Mouse (Mus musculus) liver, embryonic 14.5 days (tissue): Measurements from ENCODE around the gene Hsd17b13. TPM values are rescaled to one million over a fixed set of nuclear protein-coding genes. Genes with fewer than 3 reads are reported as not detected.

ENCODE experiments used
- ATAC-seq: fragments of 200-750 bp; cut with Nextera tagmentation; 2 replicates; pipeline ENCODE4 v1.8.0; 2017; ENCODE audit warnings: moderate number of reproducible peaks, mild to moderate bottlenecking, moderate library complexity; ENCODE audit not compliant: insufficient read depth
- DNase-seq, 3 experiments: peaks; one replicate each; pipeline ENCODE4 v3.0.0-alpha.2; 2012 to 2013; ENCODE audit warnings: low read depth in 3 of 3, low spot score in 3 of 3
- H3K27ac ChIP-seq: fragments of 300-500 bp; sonication (generic); 2 replicates; pipeline ENCODE4 v1.5.1; 2014; ENCODE audit warnings: moderate library complexity, mild to moderate bottlenecking, control low read depth, inconsistent platforms
- H3K27me3 ChIP-seq: fragments of 300-500 bp; sonication (generic); 2 replicates; pipeline ENCODE4 v1.6.1; 2014; ENCODE audit warnings: mild to moderate bottlenecking, low read length, moderate library complexity; ENCODE audit not compliant: control insufficient read depth, insufficient read depth
- H3K36me3 ChIP-seq: fragments of 300-500 bp; sonication (generic); replicated peaks from 2 replicates; pipeline ENCODE4 v1.6.1; 2014; ENCODE audit warnings: low read depth; ENCODE audit not compliant: control insufficient read depth, insufficient read depth
- H3K4me1 ChIP-seq, 2 experiments: fragments of 200-500 bp in 1 of 2; fragments of 300-500 bp in 1 of 2; sonication (generic) in 1 of 2; replicated peaks; 2 replicates each; pipeline ENCODE4 v1.6.1; 2012 to 2014; ENCODE audit warnings: antibody characterized with exemption in 1 of 2, inconsistent platforms in 1 of 2, low read length in 1 of 2; ENCODE audit not compliant: control insufficient read depth in 2 of 2, insufficient read depth in 2 of 2
- H3K4me2 ChIP-seq: fragments of 300-500 bp; sonication (generic); 2 replicates; pipeline ENCODE4 v1.6.1; 2014; ENCODE audit warnings: low read depth, mild to moderate bottlenecking, control low read depth, moderate library complexity
- H3K4me3 ChIP-seq, 2 experiments: fragments of 200-500 bp in 1 of 2; fragments of 300-500 bp in 1 of 2; sonication (generic) in 1 of 2; 2 replicates each; pipeline ENCODE4 v1.5.1; 2012 to 2014; ENCODE audit warnings: low read depth in 2 of 2, low read length in 2 of 2, mild to moderate bottlenecking in 2 of 2, control low read depth in 1 of 2, inconsistent platforms in 1 of 2, moderate library complexity in 1 of 2; ENCODE audit not compliant: insufficient read depth in 1 of 2
- H3K9ac ChIP-seq: fragments of 300-500 bp; sonication (generic); replicated peaks from 2 replicates; pipeline ENCODE4 v1.6.1; 2014; ENCODE audit warnings: mild to moderate bottlenecking, control low read depth, moderate library complexity
- H3K9me3 ChIP-seq: fragments of 300-500 bp; sonication (generic); 2 replicates; pipeline ENCODE4 v1.6.1; 2016; ENCODE audit warnings: low read length, mixed read lengths; ENCODE audit not compliant: control insufficient read depth
- CTCF ChIP-seq: IDR thresholded peaks from 2 replicates; pipeline ENCODE4 v1.5.1; 2016; ENCODE audit warnings: antibody characterized with exemption, low read depth, control low read depth
- EP300 ChIP-seq: IDR thresholded peaks from 2 replicates; pipeline ENCODE4 v1.6.1; 2016; ENCODE audit warnings: antibody characterized with exemption, low read depth
- WGBS: fragments of 180-500 bp; shearing (Covaris S2); extraction: QIAGEN DNeasy Blood & Tissue Kit; methylation state at CpG from one replicate; pipeline ENCODE4 v1.1.7; 2014; ENCODE audit not compliant: insufficient replicate concordance; 5-methylcytosine and 5-hydroxymethylcytosine counted together
- polyA plus RNA-seq, 2 experiments: library from polyadenylated mRNA; depleted of rRNA in 1 of 2; stranded (reverse) in 1 of 2; unstranded in 1 of 2; fragments of >200 nt; fragmentation: Nextera tagmentation in 1 of 2; extraction: Ambion mirVana in 1 of 2; gene quantifications; 2 replicates each; pipeline versions ENCODE4 v1.2.1 to v1.2.3; 2012 to 2014

The Hsd17b13 gene
- polyA plus RNA-seq, 2 experiments, result 5.3 to 10.9 TPM

DNA sequence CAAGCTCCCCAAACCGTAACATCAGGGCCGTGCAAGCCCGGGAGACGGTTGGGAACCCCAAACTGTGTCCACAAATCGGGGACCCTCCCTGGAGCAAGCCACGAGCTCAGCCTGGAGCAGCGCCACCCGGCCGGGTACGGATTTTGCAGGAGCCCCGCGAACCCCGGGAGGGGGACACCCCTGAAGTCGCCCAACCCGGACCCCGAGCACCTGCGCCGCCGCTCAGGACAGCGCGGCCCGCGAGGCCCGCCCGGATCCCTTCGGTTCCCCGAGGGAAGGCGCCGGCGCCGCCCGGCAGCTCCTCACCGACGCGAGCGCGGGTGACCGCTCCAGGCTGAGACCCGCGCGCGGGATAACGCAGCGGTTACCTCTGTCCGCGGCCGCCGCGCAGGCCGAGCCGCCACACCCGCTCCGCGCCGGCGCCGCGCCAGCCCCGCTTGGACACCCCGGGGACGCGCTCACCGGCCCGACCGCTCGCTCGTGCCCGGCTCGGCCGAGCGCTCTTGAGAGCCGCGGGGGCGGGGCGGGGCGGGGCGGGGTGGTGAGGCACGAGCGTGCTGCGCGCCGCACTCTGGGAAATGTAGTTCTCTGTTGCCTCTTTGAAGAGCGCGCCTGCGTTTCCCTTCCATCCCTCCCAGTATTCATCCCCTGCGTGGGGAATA lies 66.3 kb downstream of the Hsd17b13 start, which contains the start of gene Klhl8:
Gene Klhl8 (minus strand): TSS at position 512 of the 662 bp plus-strand sequence.
- Histone ChIP-seq H3K4me1 (peaks cover 2 to 3% of the 10 kb centered on the region in 2 experiments; a peak in 1 of 4 replicates), H3K9ac (peak within 1 kb of the TSS; percentile 46), H3K9me3 (no peaks in the 10 kb centered on the region), H3K4me2 (peak within 1 kb of the TSS; percentile 70), H3K4me3 (peak within 1 kb of the TSS; percentile 64 to 66), H3K27me3 (peaks cover 2% of the 10 kb centered on the region; the same call in 1 of the 2 replicates), H3K27ac (no peak within 1 kb of the TSS), H3K36me3 (no peaks in the 10 kb centered on the region)
- under 1% methylated on average over 85 of the region's 86 CpGs for whole genome bisulfite sequencing
- DNase-seq (peak; percentile 74 to 77 (median 75)), ATAC-seq (peak; percentile 98)
- TF ChIP-seq CTCF (no peak), EP300 (no peak)

DNA sequence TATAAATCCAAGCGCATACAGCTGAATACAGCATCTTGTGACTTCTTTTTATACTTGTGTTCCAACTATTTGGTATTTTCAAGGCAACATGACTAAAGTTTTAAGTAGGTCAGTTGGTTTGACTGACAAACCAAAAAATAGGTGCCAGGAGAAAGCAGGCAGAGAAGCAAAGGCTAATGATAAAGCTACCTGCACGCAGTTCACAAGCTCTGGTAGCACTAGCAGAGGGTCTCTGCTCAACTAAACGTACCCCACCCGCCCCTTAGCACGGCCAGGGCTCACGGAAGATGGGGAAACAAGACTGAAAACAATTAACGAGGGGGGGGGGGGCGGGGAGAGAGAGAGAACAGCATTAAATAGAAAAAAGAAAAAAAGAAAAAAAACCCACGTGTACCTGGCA lies 67.1 kb downstream of the Hsd17b13 start:
- H3K9me3 ChIP-seq, result no peaks in the 10 kb centered on the region
- peak overlapping the region; percentile 64 to 66; a peak in 1 of 4 replicates for H3K4me3 ChIP-seq
- TF ChIP-seq EP300, result no peak
- TF ChIP-seq CTCF, result no peak
- ATAC-seq (no peak), DNase-seq (no peak)
- H3K4me2 ChIP-seq, result peak overlapping the region; percentile 70
- H3K36me3 ChIP-seq, result no peaks in the 10 kb centered on the region
- 13% methylated on average over 8 of the region's 9 CpGs for WGBS
- peak overlapping the region; percentile 46 for H3K9ac ChIP-seq
- H3K27me3 ChIP-seq, result peaks cover 2% of the 10 kb centered on the region; the same call in 1 of the 2 replicates
- peaks cover 2 to 3% of the 10 kb centered on the region in 2 experiments; a peak in 1 of 4 replicates for H3K4me1 ChIP-seq
- H3K27ac ChIP-seq, result no peak overlapping the region

DNA sequence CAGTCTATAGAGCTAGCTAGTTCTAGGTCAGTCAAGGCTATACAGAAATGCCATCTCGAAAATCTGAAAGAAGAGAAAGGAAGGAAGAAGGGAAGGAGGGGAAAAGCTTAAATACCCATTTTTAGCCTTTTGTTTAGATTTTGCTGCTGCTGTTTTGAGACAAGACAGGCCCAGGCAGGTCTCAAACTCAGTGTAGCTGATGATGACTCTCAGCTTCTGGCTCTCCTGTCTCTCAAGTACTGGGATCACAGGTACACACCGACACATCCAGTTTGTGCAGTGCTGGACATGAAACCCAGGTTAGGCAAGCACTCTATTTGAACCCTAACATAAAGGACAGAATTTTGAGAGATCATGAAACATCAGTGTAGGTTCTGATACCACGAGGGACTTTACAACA lies 67.7 kb downstream of the Hsd17b13 start:
- no peak overlapping the region for H3K4me2 ChIP-seq
- H3K36me3 ChIP-seq, result no peaks in the 10 kb centered on the region
- no peaks in the 10 kb centered on the region for H3K9me3 ChIP-seq
- DNase-seq (no peak), ATAC-seq (no peak)
- H3K4me3 ChIP-seq, result no peak overlapping the region
- 47% methylated on average over 3 of the region's 3 CpGs for WGBS
- peaks cover 2% of the 10 kb centered on the region; the same call in 1 of the 2 replicates for H3K27me3 ChIP-seq
- H3K27ac ChIP-seq, result no peak overlapping the region
- TF ChIP-seq CTCF, result no peak
- TF ChIP-seq EP300, result no peak
- H3K4me1 ChIP-seq, result peaks cover 2 to 3% of the 10 kb centered on the region in 2 experiments; a peak in 1 of 4 replicates
- H3K9ac ChIP-seq, result no peak overlapping the region

DNA sequence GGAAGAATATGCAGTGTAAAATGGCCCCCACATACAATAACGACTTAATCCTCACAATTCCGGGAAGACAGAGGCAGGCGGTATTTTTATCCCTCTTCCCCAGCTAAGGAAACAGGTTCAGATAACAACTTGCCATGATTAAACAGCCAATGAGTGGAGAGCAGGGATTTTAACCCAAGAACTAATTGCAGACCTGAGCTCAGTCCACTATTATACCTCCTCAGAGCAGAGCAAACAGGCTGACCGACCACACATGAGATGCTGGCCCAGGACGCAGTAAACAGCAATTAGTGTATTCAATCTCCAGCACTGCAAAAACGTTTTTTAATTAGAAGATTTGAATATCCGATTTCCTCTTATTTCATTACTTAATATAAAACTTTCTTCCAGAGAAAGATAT lies 68.4 kb downstream of the Hsd17b13 start:
- no peak overlapping the region for H3K4me2 ChIP-seq
- no peak overlapping the region for H3K9ac ChIP-seq
- peaks cover 2 to 3% of the 10 kb centered on the region in 2 experiments; a peak in 1 of 4 replicates for H3K4me1 ChIP-seq
- ATAC-seq (no peak), DNase-seq (no peak)
- H3K36me3 ChIP-seq, result no peaks in the 10 kb centered on the region
- 40% methylated on average over 7 of the region's 7 CpGs for WGBS
- no peaks in the 10 kb centered on the region for H3K9me3 ChIP-seq
- TF ChIP-seq EP300 (no peak), CTCF (no peak)
- no peak overlapping the region for H3K27ac ChIP-seq
- no peak overlapping the region for H3K4me3 ChIP-seq
- peaks cover 2% of the 10 kb centered on the region; the same call in 1 of the 2 replicates for H3K27me3 ChIP-seq

DNA sequence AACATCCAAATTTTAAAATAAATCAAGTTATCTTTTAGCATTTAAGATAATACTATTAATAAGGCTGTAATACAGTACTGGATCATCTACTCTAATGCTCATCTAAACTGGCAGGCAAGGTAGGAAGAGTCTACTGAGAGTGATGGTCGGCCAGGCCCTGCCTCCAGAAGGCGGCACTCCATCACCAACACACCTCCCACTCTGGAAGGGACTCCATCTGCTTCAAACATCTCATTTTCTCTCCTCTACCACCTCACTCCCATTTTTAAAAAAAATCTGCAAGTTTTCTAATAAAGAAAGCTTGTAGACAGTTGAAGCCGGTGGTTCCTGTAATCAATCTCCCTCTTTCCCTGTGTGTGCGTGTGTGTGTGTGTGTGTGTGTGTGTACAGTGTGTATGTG lies 69.4 kb downstream of the Hsd17b13 start:
- Histone ChIP-seq H3K4me3 (no peak overlapping the region), H3K36me3 (no peaks in the 10 kb centered on the region), H3K27ac (no peak overlapping the region), H3K9ac (no peak overlapping the region), H3K4me1 (peaks cover 2 to 3% of the 10 kb centered on the region in 2 experiments; a peak in 1 of 4 replicates), H3K4me2 (no peak overlapping the region), H3K27me3 (peaks cover 2% of the 10 kb centered on the region; the same call in 1 of the 2 replicates), H3K9me3 (no peaks in the 10 kb centered on the region)
- no peak for ATAC-seq
- DNase-seq, result no peak
- WGBS, result 62% methylated on average over 4 of the region's 4 CpGs
- TF ChIP-seq CTCF (no peak), EP300 (no peak)
